Mouse (Mus musculus): ENCODE measurements around the gene Lrrc39.

Lrrc39 gene

DNA sequence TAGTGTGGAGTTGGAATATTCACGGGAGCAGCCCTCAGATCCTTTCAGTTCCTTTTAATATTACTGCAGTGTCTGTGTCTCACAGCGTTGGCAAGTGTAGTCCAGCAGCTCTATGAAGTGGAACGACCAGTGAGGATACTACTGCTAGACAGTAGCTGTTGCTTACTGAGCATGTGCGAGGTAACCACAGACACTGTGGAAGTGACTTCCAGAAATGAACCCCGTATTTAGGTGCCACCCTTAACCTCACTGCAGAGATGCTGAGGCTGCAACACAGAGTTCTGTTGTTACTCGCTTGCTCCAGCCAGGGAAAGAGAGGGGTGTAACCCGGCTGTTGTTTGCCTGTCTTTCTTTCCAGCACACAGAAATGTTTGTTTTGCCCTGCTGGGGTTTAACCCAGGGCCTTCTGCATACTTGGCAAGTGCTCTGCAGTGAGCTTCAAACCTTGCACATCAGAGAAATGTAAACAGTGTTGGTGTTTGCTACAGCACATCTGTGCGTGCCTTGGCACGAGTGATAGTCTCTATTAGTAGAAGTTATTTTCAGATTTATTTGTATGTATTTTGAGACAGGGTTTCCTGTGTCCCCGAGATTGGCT lies 51.6 kb downstream of the Lrrc39 start, which contains the start of gene Trmt13:
Gene Trmt13 (minus strand): TSS at position 293 of the 598 bp plus-strand sequence.
- no peak for DNase-seq (ENCODE audit: low spot score in 2 of 2)

DNA sequence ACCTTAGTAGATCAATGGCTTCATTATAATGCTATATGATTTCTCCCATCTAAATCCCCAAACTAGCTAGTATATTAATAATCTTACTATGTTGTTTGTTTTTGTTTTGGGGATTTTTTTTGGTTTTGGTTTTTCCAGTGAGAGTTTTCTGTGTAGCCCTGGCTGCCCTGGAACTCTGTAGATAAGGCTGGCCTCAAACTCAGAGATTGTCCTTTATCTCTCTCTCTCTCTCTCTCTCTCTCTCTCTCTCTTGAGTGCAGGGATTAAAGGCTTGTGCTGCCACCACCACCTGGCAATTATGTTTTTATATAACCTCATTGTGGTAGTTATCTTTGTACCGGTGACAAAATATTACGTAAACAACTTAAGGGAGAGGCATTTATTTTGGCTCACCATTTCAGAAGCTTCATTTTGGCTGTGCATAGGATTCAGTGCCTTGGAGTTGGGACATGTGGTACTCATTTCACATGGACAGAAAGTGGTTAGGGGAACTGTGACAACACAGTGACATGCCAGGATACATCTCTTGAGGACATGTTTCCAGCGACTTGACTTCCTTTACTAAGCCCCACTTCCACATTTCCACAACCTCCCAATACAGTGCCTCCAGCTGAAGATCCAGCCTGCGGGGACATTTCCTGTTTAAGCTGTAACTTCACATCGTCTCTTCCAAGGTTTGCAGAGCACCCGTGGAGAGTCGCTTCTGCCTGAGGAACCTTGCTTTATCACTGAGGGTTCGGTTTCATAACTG lies 52.7 kb downstream of the Lrrc39 start:
- no peak for DNase-seq (ENCODE audit: low spot score in 2 of 2)

DNA sequence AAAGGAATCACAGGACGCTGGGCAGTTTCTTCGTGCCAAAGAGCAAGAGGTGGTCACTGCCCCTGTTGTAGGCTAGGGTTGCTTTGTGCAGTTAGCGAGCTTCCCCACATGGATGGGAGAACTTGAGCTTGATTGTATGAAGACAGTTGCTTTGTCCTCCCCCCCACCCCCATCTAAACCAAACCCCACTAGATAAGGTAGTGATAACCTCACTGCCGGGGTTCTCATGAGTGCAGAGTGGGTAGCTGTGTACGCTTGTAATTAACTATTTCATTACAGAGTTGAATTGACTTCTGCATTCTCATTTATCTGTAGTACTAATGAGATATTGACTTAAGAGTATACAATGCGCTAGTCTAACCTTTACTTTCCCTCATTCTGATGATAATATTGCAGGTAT lies 56.1 kb downstream of the Lrrc39 start:
- DNase-seq (ENCODE audit: low spot score in 2 of 2): no peak

DNA sequence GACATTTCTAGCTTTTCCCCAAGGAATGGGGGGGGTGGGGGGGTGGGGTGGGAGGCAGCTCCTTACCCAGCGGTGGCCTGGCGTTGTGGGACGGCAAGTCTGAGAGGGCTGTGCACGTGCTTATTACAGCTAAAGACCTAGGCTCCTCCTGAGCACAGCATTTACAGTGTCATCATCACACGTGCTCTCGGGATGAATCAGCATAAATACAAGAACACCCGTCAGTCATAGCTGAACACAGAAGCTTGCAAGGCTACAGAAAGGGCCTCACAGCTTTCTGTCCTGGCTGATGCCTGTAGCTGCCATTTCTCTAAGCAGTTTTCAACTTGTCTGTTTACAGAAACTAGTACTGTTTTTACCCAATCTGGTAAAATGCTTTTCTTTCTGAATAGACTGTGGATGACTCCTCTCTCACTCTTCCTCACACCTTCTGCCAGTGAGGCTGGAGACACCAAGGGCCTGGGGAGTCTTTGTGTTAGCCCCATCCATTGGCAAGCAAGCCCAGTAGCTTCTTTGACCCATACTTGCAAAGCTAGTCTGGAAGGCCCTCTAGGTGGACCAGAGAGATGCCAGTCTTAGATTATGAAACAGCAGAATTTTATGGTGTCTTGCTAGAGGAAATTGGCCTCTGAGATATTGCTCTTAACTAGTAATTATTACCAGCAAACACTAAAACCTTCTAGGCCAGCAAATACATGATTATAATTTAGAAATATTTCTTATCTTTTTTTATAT lies 58.0 kb downstream of the Lrrc39 start:
- DNase-seq (ENCODE audit: low spot score in 2 of 2): no peak

DNA sequence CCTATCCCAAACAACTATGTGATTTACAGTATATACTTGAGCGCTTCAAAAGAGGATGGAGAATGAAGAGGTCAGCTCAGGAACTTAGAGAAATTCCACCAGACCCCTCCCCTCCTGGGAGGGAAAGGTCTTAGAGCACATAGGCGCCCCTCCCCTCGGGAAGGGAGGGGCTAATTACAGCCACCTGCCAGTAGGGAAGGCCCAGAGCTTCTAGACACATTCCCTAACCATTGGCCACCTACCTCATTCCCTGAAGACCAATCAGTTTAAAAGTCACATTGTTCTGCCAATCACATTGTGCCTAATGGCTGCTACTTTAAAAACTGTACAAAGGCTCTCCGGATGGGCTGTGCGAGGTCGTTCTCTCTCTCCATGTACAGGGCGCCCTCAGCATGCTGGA lies 59.9 kb downstream of the Lrrc39 start:
- DNase-seq (ENCODE audit: low spot score in 2 of 2): no peak

DNA sequence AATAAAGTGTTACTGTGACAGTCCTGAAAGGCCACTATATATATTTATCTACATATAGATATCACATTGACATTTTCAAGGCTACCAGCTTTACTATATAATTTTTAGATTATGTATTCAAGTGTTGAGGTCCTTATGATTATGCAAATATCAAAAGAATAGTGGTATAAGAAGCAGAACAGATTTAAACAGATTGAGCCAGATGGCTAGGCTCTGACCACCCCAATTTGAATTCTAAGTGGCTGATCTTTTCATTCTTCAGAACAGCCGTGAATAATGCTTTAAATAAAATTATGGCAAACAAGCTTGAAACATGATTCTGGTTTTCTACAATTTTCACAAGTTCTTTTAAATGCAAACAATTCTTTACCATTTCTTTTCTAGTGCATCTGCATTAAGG lies 68.7 kb downstream of the Lrrc39 start:
- no peak for DNase-seq (ENCODE audit: low spot score in 2 of 2)
